Mouse (Mus musculus) heart, embryonic 16.5 days (tissue): Measurements from ENCODE around the gene Mov10l1. TPM values are rescaled to one million over a fixed set of nuclear protein-coding genes. Genes with fewer than 3 reads are reported as not detected.

Experiments
- ATAC-seq: fragments of 200-750 bp; cut with Nextera tagmentation; replicated peaks from 2 replicates; pipeline ENCODE4 v1.8.0; 2017; ENCODE audit warnings: moderate number of reproducible peaks; ENCODE audit not compliant: insufficient read depth, low FRiP score; ENCODE audit errors: extremely low read depth
- H3K27ac ChIP-seq: fragments of 300-500 bp; sonication (generic); 2 replicates; pipeline ENCODE4 v1.5.1; 2014; ENCODE audit warnings: mild to moderate bottlenecking, low read length, control low read depth, moderate library complexity
- H3K27me3 ChIP-seq: fragments of 300-500 bp; sonication (generic); 2 replicates; pipeline ENCODE4 v1.6.1; 2014; ENCODE audit warnings: low read length, mixed read lengths; ENCODE audit not compliant: control insufficient read depth, insufficient read depth
- H3K36me3 ChIP-seq: fragments of 300-500 bp; sonication (generic); 2 replicates; pipeline ENCODE4 v1.6.1; 2014; ENCODE audit not compliant: control insufficient read depth, insufficient read depth
- H3K4me1 ChIP-seq: fragments of 300-500 bp; sonication (generic); 2 replicates; pipeline ENCODE4 v1.6.1; 2014; ENCODE audit warnings: low read length, mixed read lengths; ENCODE audit not compliant: control insufficient read depth, insufficient read depth
- H3K4me2 ChIP-seq: fragments of 300-500 bp; sonication (generic); 2 replicates; pipeline ENCODE4 v1.6.1; 2014; ENCODE audit warnings: low read depth, mild to moderate bottlenecking, control low read depth, low read length
- H3K4me3 ChIP-seq: fragments of 300-500 bp; sonication (generic); 2 replicates; pipeline ENCODE4 v1.5.1; 2014; ENCODE audit warnings: mild to moderate bottlenecking, control low read depth, low read length
- H3K9ac ChIP-seq: fragments of 300-500 bp; sonication (generic); 2 replicates; pipeline ENCODE4 v1.6.1; 2014; ENCODE audit warnings: low read length, control low read depth
- H3K9me3 ChIP-seq: fragments of 300-500 bp; sonication (generic); replicated peaks from 2 replicates; pipeline ENCODE4 v1.6.1; 2016; ENCODE audit warnings: low read length; ENCODE audit not compliant: control insufficient read depth
- WGBS: fragments of 180-500 bp; shearing (Covaris S2); extraction: QIAGEN DNeasy Blood & Tissue Kit; methylation state at CpG from one replicate; pipeline ENCODE4 v1.1.7; 2014; 5-methylcytosine and 5-hydroxymethylcytosine counted together
- polyA plus RNA-seq: library from polyadenylated mRNA; unstranded; fragments of >200 nt; fragmentation: Nextera tagmentation; extraction: Ambion mirVana; gene quantifications from 2 replicates; pipeline ENCODE4 v1.2.1, GENCODE M21; 2015

The Mov10l1 gene
- polyA plus RNA-seq, 1 experiment from 2014 or later, result 77.6 TPM

GRCm38 (mm10) chr15:89075478-89076147 is 92.9 kb downstream of the Mov10l1 start:
- Histone ChIP-seq H3K27ac (peak overlapping the region; percentile 97), H3K9me3 (no peaks in the 10 kb centered on the region), H3K4me1 (peaks cover 42% of the 10 kb centered on the region), H3K27me3 (no peaks in the 10 kb centered on the region), H3K36me3 (no peaks in the 10 kb centered on the region; the same call in 1 of the 2 replicates), H3K4me2 (peak overlapping the region; percentile 91), H3K4me3 (peak overlapping the region; percentile 80), H3K9ac (peak overlapping the region; percentile 93)
- 1% methylated on average over 40 of the region's 59 CpGs for WGBS
- peak; percentile 90 for ATAC-seq

GRCm38 (mm10) chr15:89076156-89076731 is 93.5 kb downstream of the Mov10l1 start:
- WGBS, result under 1% methylated on average over 28 of the region's 39 CpGs
- ATAC-seq, result peak; percentile 5

GRCm38 (mm10) chr15:89078208-89078836 is 95.6 kb downstream of the Mov10l1 start:
- no peak for ATAC-seq
- Histone ChIP-seq H3K9me3 (no peaks in the 10 kb centered on the region), H3K9ac (peak overlapping the region; percentile 93), H3K27me3 (no peaks in the 10 kb centered on the region), H3K4me1 (peaks cover 37% of the 10 kb centered on the region), H3K4me2 (peak overlapping the region; percentile 91), H3K4me3 (peak overlapping the region; percentile 80), H3K36me3 (peaks cover 20% of the 10 kb centered on the region), H3K27ac (peak overlapping the region; percentile 12; the same call in 1 of the 2 replicates)
- WGBS, result 48% methylated on average over 9 of the region's 9 CpGs

More at GRCm38 (mm10) chr15:89076156-89076731, 93.5 kb downstream of the Mov10l1 start:
- H3K9me3 ChIP-seq, result no peaks in the 10 kb centered on the region
- no peaks in the 10 kb centered on the region for H3K27me3 ChIP-seq
- H3K36me3 ChIP-seq, result peaks cover 6% of the 10 kb centered on the region
- H3K27ac ChIP-seq, result peak overlapping the region; percentile 86
- peak overlapping the region; percentile 93 for H3K9ac ChIP-seq
- H3K4me3 ChIP-seq, result peak overlapping the region; percentile 80
- peaks cover 42% of the 10 kb centered on the region for H3K4me1 ChIP-seq
- peak overlapping the region; percentile 91 for H3K4me2 ChIP-seq

- no peak overlapping the region for H3K9ac ChIP-seq
- no peak overlapping the region for H3K27ac ChIP-seq
- 96% methylated on average over 1 of the region's 1 CpGs for WGBS
- peaks cover 46% of the 10 kb centered on the region for H3K36me3 ChIP-seq
- no peak for ATAC-seq
- H3K4me2 ChIP-seq, result no peak overlapping the region
- no peaks in the 10 kb centered on the region for H3K27me3 ChIP-seq
- peaks cover 5% of the 10 kb centered on the region for H3K4me1 ChIP-seq
- H3K4me3 ChIP-seq, result no peak overlapping the region
- no peaks in the 10 kb centered on the region for H3K9me3 ChIP-seq
These were observed 101.2 kb downstream of the Mov10l1 start for GRCm38 (mm10) chr15:89083906-89084305.

GRCm38 (mm10) chr15:89084826-89085225 is 102.1 kb downstream of the Mov10l1 start:
- H3K4me3 ChIP-seq, result no peak overlapping the region
- no peak for ATAC-seq
- WGBS, result 84% methylated on average over 2 of the region's 2 CpGs
- no peaks in the 10 kb centered on the region for H3K27me3 ChIP-seq
- no peak overlapping the region for H3K9ac ChIP-seq
- peaks cover 9% of the 10 kb centered on the region for H3K4me1 ChIP-seq
- H3K9me3 ChIP-seq, result no peaks in the 10 kb centered on the region
- H3K4me2 ChIP-seq, result no peak overlapping the region
- H3K36me3 ChIP-seq, result peaks cover 46% of the 10 kb centered on the region
- no peak overlapping the region for H3K27ac ChIP-seq

GRCm38 (mm10) chr15:89088607-89089247 is 106.0 kb downstream of the Mov10l1 start, which contains the start of gene Selenoo:
Selenoo (plus strand) TSS chr15:89089084.
- peaks cover 14% of the 10 kb centered on the region for H3K4me1 ChIP-seq
- H3K4me2 ChIP-seq, result peak within 1 kb of the TSS; percentile 99
- H3K36me3 ChIP-seq, result peaks cover 36% of the 10 kb centered on the region
- H3K9me3 ChIP-seq, result no peaks in the 10 kb centered on the region
- peak within 1 kb of the TSS; percentile 91 for H3K4me3 ChIP-seq
- H3K9ac ChIP-seq, result peak within 1 kb of the TSS; percentile 96
- WGBS, result 1% methylated on average over 38 of the region's 38 CpGs
- H3K27ac ChIP-seq, result peak within 1 kb of the TSS; percentile 84
- peak; percentile 93 for ATAC-seq
- no peaks in the 10 kb centered on the region for H3K27me3 ChIP-seq

- Histone ChIP-seq H3K27me3 (no peaks in the 10 kb centered on the region), H3K4me3 (peak overlapping the region; percentile 91), H3K4me1 (peaks cover 14% of the 10 kb centered on the region), H3K27ac (peak overlapping the region; percentile 84), H3K9me3 (no peaks in the 10 kb centered on the region), H3K36me3 (peaks cover 37% of the 10 kb centered on the region), H3K4me2 (peak overlapping the region; percentile 99), H3K9ac (peak overlapping the region; percentile 96)
- peak; percentile 57 for ATAC-seq
- WGBS, result 3% methylated on average over 68 of the region's 68 CpGs
These were observed 106.7 kb downstream of the Mov10l1 start for GRCm38 (mm10) chr15:89089248-89090051.

GRCm38 (mm10) chr15:89090662-89091061 is 108.0 kb downstream of the Mov10l1 start:
- Histone ChIP-seq H3K27me3 (no peaks in the 10 kb centered on the region), H3K4me1 (peaks cover 14% of the 10 kb centered on the region), H3K4me3 (no peak overlapping the region), H3K36me3 (peaks cover 38% of the 10 kb centered on the region), H3K27ac (no peak overlapping the region), H3K9me3 (no peaks in the 10 kb centered on the region), H3K9ac (no peak overlapping the region), H3K4me2 (no peak overlapping the region)
- 89% methylated on average over 4 of the region's 4 CpGs for WGBS
- ATAC-seq, result no peak
